Mouse (Mus musculus) midbrain, embryonic 14.5 days (tissue): ENCODE data around the gene Ifna13. TPM values are rescaled to one million over a fixed set of nuclear protein-coding genes. Genes with fewer than 3 reads are reported as not detected.

Source experiments
- ATAC-seq: fragments of 200-750 bp; cut with Nextera tagmentation; 2 replicates; pipeline ENCODE4 v1.8.0; 2017; ENCODE audit warnings: moderate number of reproducible peaks, moderate library complexity; ENCODE audit not compliant: low FRiP score, low TSS enrichment
- DNase-seq: peaks from one replicate; pipeline ENCODE4 v3.0.0-alpha.2; 2015
- H3K27ac ChIP-seq: fragments of 300-500 bp; sonication (generic); replicated peaks from 2 replicates; pipeline ENCODE4 v1.5.1; 2014; ENCODE audit warnings: mild to moderate bottlenecking, low read depth, low read length, moderate library complexity
- H3K27me3 ChIP-seq: fragments of 300-500 bp; sonication (generic); 2 replicates; pipeline ENCODE4 v1.6.1; 2014; ENCODE audit warnings: low read length, control low read depth, mixed read lengths; ENCODE audit not compliant: control insufficient read depth, insufficient read depth
- H3K36me3 ChIP-seq: fragments of 300-500 bp; sonication (generic); 2 replicates; pipeline ENCODE4 v1.6.1; 2014; ENCODE audit warnings: low read length, control low read depth; ENCODE audit not compliant: control insufficient read depth, insufficient read depth
- H3K4me1 ChIP-seq: fragments of 300-500 bp; sonication (generic); 2 replicates; pipeline ENCODE4 v1.6.1; 2014; ENCODE audit warnings: mild to moderate bottlenecking, antibody characterized with exemption, low read length, control low read depth; ENCODE audit not compliant: control insufficient read depth, insufficient read depth
- H3K4me2 ChIP-seq: fragments of 300-500 bp; sonication (generic); 2 replicates; pipeline ENCODE4 v1.6.1; 2014; ENCODE audit warnings: mild to moderate bottlenecking, low read length, moderate library complexity
- H3K4me3 ChIP-seq: fragments of 300-500 bp; sonication (generic); replicated peaks from 2 replicates; pipeline ENCODE4 v1.5.1; 2014; ENCODE audit warnings: low read depth, low read length
- H3K9ac ChIP-seq: fragments of 300-500 bp; sonication (generic); replicated peaks from 2 replicates; pipeline ENCODE4 v1.6.1; 2014; ENCODE audit warnings: mild to moderate bottlenecking, low read length, moderate library complexity
- H3K9me3 ChIP-seq: fragments of 300-500 bp; sonication (generic); 2 replicates; pipeline ENCODE4 v1.6.1; 2016; ENCODE audit warnings: low read length, control low read depth, mixed read lengths; ENCODE audit not compliant: control insufficient read depth
- WGBS: fragments of 180-500 bp; shearing (Covaris S2); extraction: QIAGEN DNeasy Blood & Tissue Kit; methylation state at CpG from one replicate; pipeline ENCODE4 v1.1.7; 2014; 5-methylcytosine and 5-hydroxymethylcytosine counted together
- polyA plus RNA-seq: library from polyadenylated mRNA; unstranded; fragments of >200 nt; fragmentation: Nextera tagmentation; extraction: Ambion mirVana; gene quantifications from 2 replicates; pipeline ENCODE4 v1.2.1, GENCODE M21; 2014

Ifna13 gene
- polyA plus RNA-seq: not detected in 2 replicates

DNA sequence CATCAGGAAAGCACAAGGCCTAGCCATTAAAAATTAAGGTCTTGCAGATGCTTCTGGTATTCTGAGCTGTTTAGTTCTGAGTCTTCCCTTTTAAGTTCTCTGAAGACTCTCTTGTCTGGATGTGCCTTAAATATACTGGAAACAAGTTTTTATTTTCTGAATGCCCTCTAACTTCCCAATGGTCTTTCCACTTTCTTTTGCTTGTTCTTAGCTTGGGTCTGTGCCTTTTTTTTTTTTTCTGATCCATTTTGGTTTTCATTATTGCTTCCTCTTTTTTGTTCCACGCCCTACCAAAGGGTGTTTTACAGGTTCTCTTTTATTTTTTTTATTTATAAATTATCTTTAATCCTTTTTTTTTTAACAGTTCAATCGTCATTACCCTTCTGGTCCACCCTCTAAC, at the start of gene Ifna13:
Ifna13 (minus strand) TSS at position 101 of the 400 bp plus-strand sequence.
- no peaks in the 10 kb centered on the region for H3K9me3 ChIP-seq
- ATAC-seq: no peak
- H3K27me3 ChIP-seq: no peaks in the 10 kb centered on the region
- no peak for DNase-seq
- no peak within 1 kb of the TSS for H3K4me2 ChIP-seq
- WGBS: 67% methylated on average over 2 of the region's 2 CpGs
- no peak within 1 kb of the TSS for H3K4me3 ChIP-seq
- H3K36me3 ChIP-seq: no peaks in the 10 kb centered on the region
- no peak within 1 kb of the TSS for H3K9ac ChIP-seq
- no peak within 1 kb of the TSS for H3K27ac ChIP-seq
- no peaks in the 10 kb centered on the region for H3K4me1 ChIP-seq

GRCm38 (mm10) chr4:88693392-88693791, 49.1 kb upstream of the Ifna13 start:
- DNase-seq (no peak), ATAC-seq (no peak)
- Histone ChIP-seq H3K9ac (no peak overlapping the region), H3K4me1 (no peaks in the 10 kb centered on the region), H3K36me3 (no peaks in the 10 kb centered on the region), H3K9me3 (no peaks in the 10 kb centered on the region), H3K4me2 (no peak overlapping the region), H3K4me3 (no peak overlapping the region), H3K27ac (no peak overlapping the region), H3K27me3 (no peaks in the 10 kb centered on the region)
- WGBS: 91% methylated on average over 2 of the region's 2 CpGs

- no peaks in the 10 kb centered on the region for H3K9me3 ChIP-seq
- no peak overlapping the region for H3K9ac ChIP-seq
- 90% methylated on average over 1 of the region's 1 CpGs for WGBS
- DNase-seq (no peak), ATAC-seq (no peak)
- H3K4me2 ChIP-seq: no peak overlapping the region
- no peaks in the 10 kb centered on the region for H3K4me1 ChIP-seq
- H3K4me3 ChIP-seq: no peak overlapping the region
- no peaks in the 10 kb centered on the region for H3K27me3 ChIP-seq
- H3K27ac ChIP-seq: no peak overlapping the region
- H3K36me3 ChIP-seq: no peaks in the 10 kb centered on the region
Observed at GRCm38 (mm10) chr4:88692537-88692936, 48.3 kb upstream of the Ifna13 start.

DNA sequence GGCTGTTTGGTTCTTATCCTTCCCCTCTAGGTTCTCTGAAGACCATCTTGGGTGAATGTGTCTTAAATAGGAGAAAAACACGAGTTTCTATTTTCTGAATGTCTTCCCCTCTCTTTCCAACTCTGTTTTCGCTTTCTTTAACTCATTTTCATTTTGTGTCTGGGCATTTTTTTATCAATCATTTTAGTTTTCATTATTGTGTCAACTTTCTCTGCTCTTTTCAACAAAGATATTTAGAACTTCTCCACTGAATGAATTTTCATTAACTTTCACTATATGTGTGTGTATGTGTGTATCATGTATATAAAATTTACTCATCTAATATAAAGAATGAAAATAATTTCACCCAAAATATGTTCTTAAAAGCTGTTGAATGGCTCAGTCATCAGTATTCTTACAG, 47.0 kb upstream of the Ifna13 start, which contains the start of gene Ifnab:
Ifnab (minus strand) TSS at position 101 of the 400 bp plus-strand sequence.
- Histone ChIP-seq H3K9ac (no peak within 1 kb of the TSS), H3K4me2 (no peak within 1 kb of the TSS), H3K9me3 (no peaks in the 10 kb centered on the region), H3K36me3 (no peaks in the 10 kb centered on the region), H3K27ac (no peak within 1 kb of the TSS), H3K27me3 (no peaks in the 10 kb centered on the region), H3K4me3 (no peak within 1 kb of the TSS), H3K4me1 (no peaks in the 10 kb centered on the region)
- WGBS: 65% methylated on average over 2 of the region's 2 CpGs
- ATAC-seq: no peak
- no peak for DNase-seq

DNA sequence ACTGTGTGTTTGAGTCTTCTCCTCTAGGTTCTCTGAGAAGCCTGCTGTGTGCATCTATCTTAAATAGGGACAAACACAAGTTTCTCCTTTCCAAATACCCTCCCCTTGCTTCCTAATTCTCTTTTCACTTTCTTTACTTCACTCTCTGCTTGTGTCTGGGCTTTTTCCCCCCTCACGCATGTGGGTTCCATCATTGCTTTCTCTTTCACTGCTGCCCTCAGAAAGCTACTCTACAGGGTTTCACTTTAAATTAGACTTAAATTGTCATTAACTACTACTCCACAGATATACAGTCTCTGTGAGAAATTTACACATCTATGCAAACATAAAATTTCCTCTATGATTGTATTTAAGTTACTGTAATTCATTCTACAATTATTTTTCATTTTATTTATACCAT, 39.6 kb upstream of the Ifna13 start, which contains the start of gene Ifna2:
Ifna2 (minus strand) TSS at position 101 of the 400 bp plus-strand sequence.
- Histone ChIP-seq H3K9me3 (no peaks in the 10 kb centered on the region), H3K9ac (no peak within 1 kb of the TSS), H3K4me1 (no peaks in the 10 kb centered on the region), H3K4me2 (no peak within 1 kb of the TSS), H3K27me3 (no peaks in the 10 kb centered on the region), H3K27ac (no peak within 1 kb of the TSS), H3K4me3 (no peak within 1 kb of the TSS), H3K36me3 (no peaks in the 10 kb centered on the region)
- DNase-seq: no peak
- 86% methylated on average over 1 of the region's 1 CpGs for WGBS
- no peak for ATAC-seq

DNA sequence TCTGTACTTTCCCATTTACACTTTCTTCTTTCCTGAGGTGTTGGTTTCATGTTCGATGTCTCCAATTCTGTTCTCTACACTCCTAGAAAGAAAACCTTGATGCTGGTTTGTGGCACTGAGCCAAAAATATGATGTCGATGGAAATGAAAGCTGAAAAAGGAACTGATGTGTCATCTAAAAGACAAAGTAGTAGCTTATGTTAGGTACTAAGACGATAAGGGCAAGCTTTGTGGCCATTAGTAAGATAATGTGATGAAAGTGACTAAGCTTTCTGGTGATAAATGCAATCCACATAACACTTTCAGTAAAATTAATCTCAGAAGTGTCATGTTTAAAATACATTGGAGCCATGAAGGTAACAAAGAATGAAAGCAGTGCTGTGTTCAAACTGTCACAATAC, 37.1 kb upstream of the Ifna13 start:
- Histone ChIP-seq H3K36me3 (no peaks in the 10 kb centered on the region), H3K4me3 (no peak overlapping the region), H3K4me2 (no peak overlapping the region), H3K9me3 (no peaks in the 10 kb centered on the region), H3K4me1 (no peaks in the 10 kb centered on the region), H3K9ac (no peak overlapping the region), H3K27ac (no peak overlapping the region), H3K27me3 (no peaks in the 10 kb centered on the region)
- WGBS: 81% methylated on average over 3 of the region's 3 CpGs
- DNase-seq: no peak
- ATAC-seq: no peak

- Histone ChIP-seq H3K4me3 (no peak overlapping the region), H3K4me2 (no peak overlapping the region), H3K9ac (no peak overlapping the region), H3K9me3 (no peaks in the 10 kb centered on the region), H3K27ac (no peak overlapping the region), H3K4me1 (no peaks in the 10 kb centered on the region), H3K27me3 (no peaks in the 10 kb centered on the region), H3K36me3 (no peaks in the 10 kb centered on the region)
- peak; percentile 66 for DNase-seq
- 53% methylated on average over 8 of the region's 8 CpGs for WGBS
- ATAC-seq: no peak
Observed at GRCm38 (mm10) chr4:88680362-88680761, 36.1 kb upstream of the Ifna13 start.

- H3K4me1 ChIP-seq: no peaks in the 10 kb centered on the region
- no peak within 1 kb of the TSS for H3K9ac ChIP-seq
- H3K9me3 ChIP-seq: no peaks in the 10 kb centered on the region
- H3K27ac ChIP-seq: no peak within 1 kb of the TSS
- no peaks in the 10 kb centered on the region for H3K27me3 ChIP-seq
- no peaks in the 10 kb centered on the region for H3K36me3 ChIP-seq
- H3K4me2 ChIP-seq: no peak within 1 kb of the TSS
- ATAC-seq (no peak), DNase-seq (no peak)
- WGBS: 79% methylated on average over 1 of the region's 1 CpGs
- H3K4me3 ChIP-seq: no peak within 1 kb of the TSS
Observed at GRCm38 (mm10) chr4:88676824-88677223, 32.6 kb upstream of the Ifna13 start, which contains the start of gene Ifna16. Gene Ifna16 (minus strand): TSS chr4:88676924.

DNA sequence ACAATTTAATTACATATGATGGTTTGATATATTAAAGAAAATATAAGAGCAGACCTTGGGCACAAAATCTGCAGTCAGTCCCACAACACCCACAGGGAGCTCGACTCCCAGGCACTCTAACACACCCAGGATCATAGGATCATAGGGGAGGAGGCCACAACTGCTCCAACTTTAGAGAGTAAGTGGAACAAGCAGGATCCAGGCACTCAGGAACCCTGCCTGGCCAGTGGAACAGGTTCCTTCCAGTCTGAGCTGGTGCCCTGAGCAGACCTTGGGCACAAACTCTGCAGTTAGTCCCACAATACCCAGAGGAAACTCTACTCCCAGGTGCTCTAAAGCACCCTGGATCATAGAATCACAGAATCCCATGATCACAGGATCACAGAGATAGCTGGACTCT, 11.2 kb upstream of the Ifna13 start:
- Histone ChIP-seq H3K4me3 (no peak overlapping the region), H3K4me2 (no peak overlapping the region), H3K27ac (no peak overlapping the region), H3K9me3 (no peaks in the 10 kb centered on the region), H3K9ac (no peak overlapping the region), H3K4me1 (no peaks in the 10 kb centered on the region), H3K36me3 (no peaks in the 10 kb centered on the region), H3K27me3 (no peaks in the 10 kb centered on the region)
- ATAC-seq (no peak), DNase-seq (no peak)
- WGBS: 54% methylated on average over 1 of the region's 1 CpGs
